Mouse (Mus musculus): ENCODE data around the gene Bicd2.
"Not testable (repeated sequence)": the region's sequence is repeated elsewhere in the genome, so short reads cannot be mapped to it uniquely, and the experiment has no call there.

Gene Bicd2

DNA sequence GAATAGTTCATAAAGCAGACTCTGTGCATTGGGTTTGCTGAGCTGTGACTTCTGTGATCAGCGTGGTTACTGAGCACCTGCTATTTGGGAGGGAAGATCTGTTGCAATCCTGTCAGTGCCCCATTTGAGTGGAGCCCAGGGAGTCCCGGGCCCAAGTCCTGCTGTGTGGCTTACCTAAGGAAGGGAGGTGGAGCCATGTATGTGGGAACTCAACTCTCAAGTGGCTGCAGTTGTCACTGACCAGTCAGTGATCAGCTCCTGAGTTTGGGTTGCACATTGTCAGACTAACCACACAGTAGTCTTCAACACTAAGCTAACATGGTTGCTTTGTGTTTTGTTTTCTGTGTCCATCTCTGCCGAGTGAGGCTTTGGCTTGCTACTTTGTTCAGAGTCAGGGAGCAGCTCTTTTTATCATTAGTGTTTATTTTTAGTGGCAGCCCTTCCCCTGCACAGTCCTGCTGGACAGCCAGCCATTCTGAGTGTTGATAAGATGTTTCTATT is 19.6 kb downstream of the Bicd2 start:
- no peak for DNase-seq (ENCODE audit: low spot score in 2 of 2)

- no peak for DNase-seq (ENCODE audit: low spot score in 2 of 2)
Observed at GRCm38 (mm10) chr13:49362364-49362763, 21.0 kb downstream of the Bicd2 start.

DNA sequence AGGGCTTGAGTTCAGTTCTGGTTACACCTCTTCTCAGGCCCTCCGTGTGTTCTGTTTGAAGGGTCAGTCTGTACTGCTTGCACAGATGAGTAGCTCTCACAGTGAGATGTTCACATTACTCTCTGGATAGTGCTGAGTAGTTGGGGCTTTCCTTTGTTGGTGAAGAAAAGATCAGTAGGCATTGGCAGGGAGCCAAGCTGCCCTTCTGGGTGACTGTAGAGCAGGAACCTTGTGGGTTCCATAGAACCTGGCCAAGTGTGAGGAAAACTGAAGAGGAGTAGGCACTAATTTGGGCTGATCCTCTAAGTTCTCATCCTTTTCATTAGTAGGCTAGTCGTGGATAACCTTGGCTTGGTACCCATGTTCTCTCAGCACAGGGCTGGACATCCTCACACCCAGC is 21.4 kb downstream of the Bicd2 start:
- DNase-seq (ENCODE audit: low spot score in 2 of 2), result no peak

DNA sequence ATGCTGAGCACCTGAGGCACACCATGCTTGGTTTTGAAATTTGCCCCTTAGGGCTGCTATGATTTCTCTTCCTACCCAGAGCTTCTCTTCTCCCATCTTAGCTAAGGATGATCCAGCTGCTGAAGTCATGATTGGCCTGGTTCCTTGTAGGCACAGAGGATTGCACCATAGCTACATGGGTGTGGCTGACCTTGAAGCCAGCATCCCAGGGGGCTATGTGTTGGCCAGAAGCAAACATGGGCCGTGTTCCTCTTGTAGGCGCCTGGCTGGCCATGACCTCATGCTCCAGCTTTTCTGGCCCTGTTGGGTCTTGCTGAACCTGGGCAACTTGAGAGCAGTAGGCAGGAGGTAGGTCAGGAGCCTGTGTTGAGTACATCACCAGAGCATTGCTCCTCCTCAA is 23.3 kb downstream of the Bicd2 start:
- DNase-seq (ENCODE audit: low spot score in 2 of 2), result no peak

DNA sequence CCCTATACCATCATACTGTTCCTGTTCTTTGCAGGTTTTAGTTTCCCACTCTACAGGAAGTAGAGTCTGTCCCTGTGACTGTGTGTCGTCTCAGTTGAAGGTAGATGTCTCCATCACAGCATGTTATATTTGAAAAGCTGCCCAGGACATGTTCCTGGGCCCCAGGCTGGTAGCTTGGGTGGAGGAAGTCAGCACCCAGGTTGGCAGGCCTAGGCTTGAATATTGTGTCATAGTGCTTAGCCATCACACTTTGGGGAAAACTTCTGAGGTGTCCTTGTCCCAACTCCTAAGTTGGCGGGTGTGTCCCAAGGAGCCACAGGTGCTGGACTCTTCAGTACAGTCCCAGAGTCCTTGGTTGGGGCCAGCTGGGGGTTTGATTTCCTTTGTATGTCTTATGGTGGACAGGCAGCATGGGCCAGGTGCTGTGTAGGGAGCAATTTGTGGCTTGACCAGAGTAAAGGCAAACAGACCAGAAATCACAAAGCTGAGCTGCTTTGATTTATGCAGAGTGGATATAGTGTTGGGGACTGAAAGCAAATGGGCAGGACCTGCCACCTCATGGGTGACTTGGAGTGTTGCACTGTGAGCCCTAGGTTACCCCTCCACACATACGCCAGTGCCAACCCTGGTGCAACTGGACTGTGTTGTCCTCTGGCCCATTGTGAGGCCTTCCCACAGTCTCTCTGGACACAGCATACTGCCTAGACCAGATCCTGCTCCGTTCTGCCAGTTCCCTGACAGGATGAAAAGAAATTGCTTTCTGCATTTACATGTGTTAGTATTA is 26.5 kb downstream of the Bicd2 start:
- DNase-seq (ENCODE audit: low spot score in 2 of 2), result no peak

GRCm38 (mm10) chr13:49369404-49369803 is 28.0 kb downstream of the Bicd2 start:
- DNase-seq (ENCODE audit: low spot score in 2 of 2), result no peak

DNA sequence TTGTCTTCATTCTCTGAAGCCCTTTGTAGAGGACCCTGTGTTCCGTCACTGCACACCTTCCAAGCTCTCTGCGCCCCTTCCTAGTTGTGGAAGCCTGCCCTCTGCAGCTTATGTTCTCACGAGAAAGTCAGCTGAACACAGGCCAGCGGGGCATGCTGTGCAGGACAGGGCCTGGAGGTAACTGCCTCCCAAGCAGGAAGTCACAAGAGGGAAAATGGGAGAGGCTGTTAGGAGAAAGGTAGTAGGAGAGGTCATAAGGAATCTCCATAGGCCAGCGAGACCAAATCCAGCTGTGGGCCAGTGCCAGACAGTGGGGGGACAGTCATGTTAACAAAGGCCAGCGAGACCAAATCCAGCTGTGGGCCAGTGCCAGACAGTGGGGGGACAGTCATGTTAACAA is 28.8 kb downstream of the Bicd2 start:
- not testable (repeated sequence) for DNase-seq (ENCODE audit: low spot score in 2 of 2)

- not testable (repeated sequence) for DNase-seq (ENCODE audit: low spot score in 2 of 2)
Observed at GRCm38 (mm10) chr13:49370916-49371315, 29.5 kb downstream of the Bicd2 start.

DNA sequence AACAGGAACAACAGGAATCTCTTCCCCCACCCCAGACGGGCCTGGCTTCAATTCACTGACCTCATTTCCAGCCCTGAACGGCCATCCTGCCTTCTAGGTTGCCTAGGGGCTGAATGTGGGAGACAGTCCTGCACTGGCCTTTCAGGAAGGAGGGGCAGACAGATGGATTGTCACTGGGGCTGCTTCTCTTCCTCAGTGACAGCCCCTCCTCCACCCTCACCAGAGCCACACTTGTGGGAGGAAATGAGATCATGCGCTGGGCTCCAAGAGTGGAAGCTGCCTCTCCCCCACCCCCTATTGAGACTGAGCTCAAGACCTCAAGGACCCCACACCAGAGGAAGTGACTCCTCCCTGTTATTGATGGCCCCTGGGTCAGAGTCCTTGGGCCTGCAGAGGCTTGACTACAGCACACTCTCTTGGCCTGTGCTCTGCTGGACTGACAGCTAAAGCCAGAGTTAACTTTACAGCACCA is 30.1 kb downstream of the Bicd2 start:
- no peak for DNase-seq (ENCODE audit: low spot score in 2 of 2)

GRCm38 (mm10) chr13:49372370-49373060 is 31.1 kb downstream of the Bicd2 start:
- DNase-seq (ENCODE audit: low spot score in 2 of 2), result no peak

DNA sequence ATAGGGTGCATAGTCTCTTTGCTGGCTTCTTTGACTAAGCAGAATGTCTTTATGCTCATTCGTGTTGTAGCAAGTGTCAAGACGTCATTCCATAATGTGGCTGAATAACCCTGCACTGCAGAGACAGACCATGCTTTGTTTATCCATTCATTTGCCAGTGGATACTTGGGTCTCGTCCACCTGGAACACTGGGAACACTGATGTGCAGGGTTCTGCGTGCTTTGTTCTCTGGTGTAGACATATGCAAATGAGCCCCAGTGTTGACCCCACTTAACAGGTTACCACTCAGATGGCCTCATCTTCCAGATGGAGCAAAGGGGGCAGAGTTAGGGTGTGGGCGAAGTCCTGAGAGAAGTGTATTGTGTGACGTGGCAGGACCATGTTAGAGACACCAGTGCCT is 32.9 kb downstream of the Bicd2 start:
- no peak for DNase-seq (ENCODE audit: low spot score in 2 of 2)

GRCm38 (mm10) chr13:49374730-49375129 is 33.3 kb downstream of the Bicd2 start:
- DNase-seq (ENCODE audit: low spot score in 2 of 2), result no peak

- DNase-seq (ENCODE audit: low spot score in 2 of 2), result no peak
Observed at GRCm38 (mm10) chr13:49377608-49378007, 36.2 kb downstream of the Bicd2 start.

DNA sequence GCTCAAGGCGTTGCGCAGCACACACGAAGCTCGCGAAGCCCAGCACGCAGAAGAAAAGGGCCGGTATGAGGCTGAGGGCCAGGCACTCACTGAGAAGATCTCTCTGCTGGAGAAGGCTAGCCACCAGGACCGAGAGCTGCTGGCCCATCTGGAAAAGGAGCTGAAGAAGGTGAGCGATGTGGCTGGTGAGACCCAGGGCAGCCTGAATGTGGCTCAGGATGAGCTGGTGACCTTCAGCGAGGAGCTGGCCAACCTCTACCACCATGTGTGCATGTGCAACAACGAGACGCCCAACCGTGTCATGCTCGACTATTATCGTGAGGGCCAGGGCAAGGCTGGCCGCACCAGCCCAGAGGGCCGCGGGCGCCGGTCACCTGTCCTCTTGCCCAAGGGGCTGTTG is 37.9 kb downstream of the Bicd2 start:
- DNase-seq (ENCODE audit: low spot score in 2 of 2), result no peak

DNA sequence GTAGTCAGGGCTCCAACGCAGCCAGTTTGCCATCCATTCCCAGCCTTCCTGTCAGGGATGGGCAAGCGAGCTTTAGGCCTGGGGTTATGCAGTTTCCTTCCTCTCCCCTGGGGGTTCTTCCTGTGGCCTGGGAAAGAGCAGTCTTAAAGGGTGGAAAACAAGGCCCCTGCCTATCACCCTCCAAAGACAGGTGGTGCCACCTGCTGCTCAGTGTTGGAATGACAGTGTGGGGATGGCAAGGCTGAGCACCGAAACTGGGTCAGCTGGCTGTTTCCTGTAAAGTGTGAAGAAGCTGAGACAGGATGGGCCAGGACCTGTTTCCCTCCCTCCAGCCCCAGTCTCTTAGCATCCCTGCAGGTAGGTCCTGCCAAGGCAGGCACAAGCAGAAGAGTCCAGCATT is 39.8 kb downstream of the Bicd2 start:
- DNase-seq (ENCODE audit: low spot score in 2 of 2), result peak; percentile 71 to 90

- no peak for DNase-seq (ENCODE audit: low spot score in 2 of 2)
Observed at GRCm38 (mm10) chr13:49382997-49383396, 41.6 kb downstream of the Bicd2 start.

GRCm38 (mm10) chr13:49384751-49385463 is 43.5 kb downstream of the Bicd2 start:
- DNase-seq (ENCODE audit: low spot score in 2 of 2), result no peak

DNA sequence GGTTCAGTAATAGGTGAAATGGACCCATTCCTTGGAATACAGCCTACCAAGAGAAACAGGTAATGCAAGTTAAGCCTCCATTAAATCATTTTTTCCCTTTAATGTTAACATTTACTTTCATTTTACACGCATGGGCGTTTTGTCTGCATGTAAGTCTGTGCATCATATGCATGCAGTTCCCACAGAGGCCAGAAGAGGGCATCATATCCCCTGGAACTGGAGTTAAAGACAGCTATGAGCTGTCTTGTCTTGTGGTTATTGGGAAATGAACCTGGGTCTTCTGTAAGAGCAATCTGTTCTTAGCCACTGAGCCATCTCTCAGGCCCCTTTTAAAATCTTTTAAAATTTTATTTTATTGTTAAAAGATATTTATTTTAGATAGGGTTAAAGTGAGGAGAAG is 50.0 kb downstream of the Bicd2 start:
- DNase-seq (ENCODE audit: low spot score in 2 of 2), result no peak

DNA sequence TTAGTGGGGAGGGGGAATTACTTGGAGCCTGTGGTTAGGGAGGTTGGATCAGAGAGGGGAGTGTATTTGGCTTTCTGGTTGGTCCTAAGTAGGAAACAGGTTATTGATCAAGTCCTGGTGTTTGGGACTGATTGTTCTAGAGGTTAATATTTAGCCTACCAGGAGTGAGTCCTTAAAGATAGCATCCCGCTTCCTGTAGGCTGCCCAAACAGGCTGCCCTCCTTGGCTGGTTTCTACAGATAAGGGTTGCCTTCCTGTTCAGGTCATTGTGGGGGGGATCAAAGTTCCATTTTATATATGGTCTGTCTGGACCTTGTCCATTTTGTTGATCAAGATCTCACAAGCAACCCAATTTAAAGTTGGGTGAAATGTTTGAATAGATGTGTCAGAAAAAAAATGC is 52.2 kb downstream of the Bicd2 start:
- DNase-seq (ENCODE audit: low spot score in 2 of 2), result no peak

DNA sequence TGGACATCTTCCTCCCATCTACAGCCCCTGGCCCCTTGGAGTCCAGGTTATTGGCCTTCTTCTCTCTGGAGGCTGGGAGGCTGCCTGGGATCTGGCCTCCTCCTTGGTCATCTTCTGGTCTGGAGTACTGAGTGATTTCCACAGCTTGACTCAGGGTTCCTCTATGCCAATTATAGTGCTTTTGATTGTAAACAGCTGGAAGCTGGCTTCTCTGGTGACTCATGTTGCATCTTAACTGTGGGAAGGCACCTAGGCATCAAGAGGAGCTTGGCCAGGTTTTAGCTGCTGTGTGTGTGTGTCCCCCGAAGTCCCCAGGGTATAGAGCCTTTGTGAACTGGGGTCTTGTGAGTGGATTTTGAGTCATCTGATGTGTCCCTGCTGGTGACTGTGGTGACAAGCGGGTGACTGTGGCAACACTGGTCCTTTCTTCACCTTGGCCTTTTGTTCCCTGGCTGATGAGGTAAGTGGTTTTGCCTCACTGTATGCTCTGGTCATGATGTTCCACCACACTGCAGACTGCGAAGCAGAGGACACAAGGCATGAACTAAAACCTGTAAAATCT is 53.6 kb downstream of the Bicd2 start:
- no peak for DNase-seq (ENCODE audit: low spot score in 2 of 2)

- no peak for DNase-seq (ENCODE audit: low spot score in 2 of 2)
Observed at GRCm38 (mm10) chr13:49396798-49397197, 55.4 kb downstream of the Bicd2 start.

DNA sequence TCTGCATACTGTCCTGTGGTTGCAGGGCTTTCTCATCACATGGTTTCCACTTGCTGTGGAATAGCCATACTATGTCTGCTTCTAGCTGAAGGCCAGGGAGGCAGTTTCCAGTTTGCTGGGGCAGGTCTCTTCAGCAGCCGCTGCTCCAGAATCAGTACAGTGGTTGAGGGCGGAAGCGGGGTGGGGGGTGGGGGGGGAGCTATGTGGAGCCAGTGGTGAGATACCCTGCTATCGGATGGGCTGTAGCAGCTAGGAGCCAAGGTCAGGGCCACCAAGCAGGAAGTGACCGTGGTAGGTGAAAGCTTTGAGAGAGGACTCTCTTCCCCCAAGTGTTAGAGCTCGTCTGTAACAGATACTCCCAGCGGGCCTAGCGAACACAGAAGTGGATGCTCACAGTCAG is 56.8 kb downstream of the Bicd2 start:
- DNase-seq (ENCODE audit: low spot score in 2 of 2), result no peak

Data from urinary bladder, postnatal 4 days (tissue).